Mouse (Mus musculus): ENCODE data around the gene Tmem59l. TPM values are rescaled to one million over a fixed set of nuclear protein-coding genes. Genes with fewer than 3 reads are reported as not detected.
A peak's percentile ranks its signal among the peaks of the same experiment; 100 is the strongest.

Tmem59l gene
- polyA plus RNA-seq, 1 experiment from 2014 or later: 2.8 TPM

DNA sequence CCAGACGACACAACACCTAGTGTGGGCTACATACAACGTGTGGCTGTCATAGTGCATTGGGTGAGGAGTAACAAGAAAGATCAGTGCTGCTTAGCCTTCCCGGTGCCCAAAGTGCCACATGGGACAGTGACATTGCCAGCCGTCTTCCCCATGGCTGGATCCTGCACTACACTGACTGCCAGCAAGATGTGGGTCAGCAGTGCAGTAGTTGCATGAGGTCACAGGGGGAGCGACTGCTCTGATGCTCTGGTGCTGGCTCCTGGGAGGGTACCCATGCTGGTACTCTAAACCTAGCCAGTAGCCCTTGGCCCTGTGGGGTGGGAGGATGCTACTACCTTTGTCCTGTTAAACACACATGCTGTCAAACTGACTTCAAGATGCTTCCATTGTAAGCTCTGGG lies 27.0 kb downstream of the Tmem59l start:
- Histone ChIP-seq H3K27ac (ENCODE audit: low read length) (no peak overlapping the region), H3K9me3 (replicated peaks; ENCODE audit: control insufficient read depth, low read length) (no peaks in the 10 kb centered on the region), H3K36me3 (ENCODE audit: control insufficient read depth, insufficient read depth, low read length) (no peaks in the 10 kb centered on the region), H3K27me3 (ENCODE audit: control insufficient read depth, insufficient read depth, low read length) (no peaks in the 10 kb centered on the region), H3K9ac (ENCODE audit: low read length) (no peak overlapping the region), H3K4me2 (ENCODE audit: low read depth, low read length) (no peak overlapping the region), H3K4me3 (replicated peaks; ENCODE audit: low read length) (no peak overlapping the region), H3K4me1 (ENCODE audit: control insufficient read depth, insufficient read depth, low read length) (no peaks in the 10 kb centered on the region)
- no peak for ATAC-seq (ENCODE audit: insufficient read depth, low FRiP score)
- WGBS: 91% methylated on average over 5 of the region's 5 CpGs

DNA sequence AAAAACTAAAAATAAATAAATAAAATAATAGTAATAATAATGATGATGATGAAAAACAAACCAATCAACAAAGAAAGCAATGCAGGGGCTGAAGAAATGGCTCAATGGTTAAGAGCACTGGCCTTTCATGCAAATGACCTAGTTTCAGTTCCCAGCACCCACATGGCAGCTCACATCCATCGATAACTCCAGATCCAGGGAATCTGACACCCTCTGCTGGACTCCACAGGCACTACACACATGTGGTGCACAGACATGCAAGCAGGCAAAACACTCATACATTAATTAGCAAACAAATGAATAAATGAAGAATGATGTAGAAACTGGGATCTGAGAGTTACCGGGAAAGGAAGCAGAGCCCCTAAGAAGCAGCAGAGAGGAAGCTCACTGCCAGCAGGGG lies 27.5 kb downstream of the Tmem59l start:
- Histone ChIP-seq H3K36me3 (ENCODE audit: control insufficient read depth, insufficient read depth, low read length) (no peaks in the 10 kb centered on the region), H3K9me3 (replicated peaks; ENCODE audit: control insufficient read depth, low read length) (no peaks in the 10 kb centered on the region), H3K9ac (ENCODE audit: low read length) (no peak overlapping the region), H3K4me2 (ENCODE audit: low read depth, low read length) (no peak overlapping the region), H3K4me3 (replicated peaks; ENCODE audit: low read length) (no peak overlapping the region), H3K4me1 (ENCODE audit: control insufficient read depth, insufficient read depth, low read length) (no peaks in the 10 kb centered on the region), H3K27me3 (ENCODE audit: control insufficient read depth, insufficient read depth, low read length) (no peaks in the 10 kb centered on the region), H3K27ac (ENCODE audit: low read length) (no peak overlapping the region)
- ATAC-seq (ENCODE audit: insufficient read depth, low FRiP score): no peak
- 91% methylated on average over 2 of the region's 2 CpGs for WGBS

DNA sequence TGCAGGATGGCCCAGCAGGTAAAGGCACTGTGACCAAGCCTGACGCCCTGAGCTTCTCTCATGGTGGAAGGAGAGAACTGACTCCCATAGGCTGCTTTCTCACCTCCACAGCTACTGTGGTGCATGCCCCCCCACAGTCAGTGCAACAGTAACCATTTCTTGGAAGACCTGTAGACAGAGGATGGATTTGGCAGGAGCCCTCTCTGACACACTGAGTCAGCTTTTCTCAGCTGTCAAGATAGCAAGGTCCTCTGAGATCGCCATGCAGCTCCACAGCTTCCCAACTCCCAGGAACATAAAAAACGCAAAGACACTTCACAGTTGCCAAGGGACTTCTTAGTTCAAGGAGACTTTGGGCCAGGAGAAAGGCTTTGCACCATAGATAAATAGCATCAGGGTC lies 28.7 kb downstream of the Tmem59l start:
- Histone ChIP-seq H3K27me3 (ENCODE audit: control insufficient read depth, insufficient read depth, low read length) (no peaks in the 10 kb centered on the region), H3K27ac (ENCODE audit: low read length) (no peak overlapping the region), H3K9me3 (replicated peaks; ENCODE audit: control insufficient read depth, low read length) (no peaks in the 10 kb centered on the region), H3K4me3 (replicated peaks; ENCODE audit: low read length) (no peak overlapping the region), H3K4me1 (ENCODE audit: control insufficient read depth, insufficient read depth, low read length) (peaks cover 6% of the 10 kb centered on the region; the same call in 1 of the 2 replicates), H3K36me3 (ENCODE audit: control insufficient read depth, insufficient read depth, low read length) (no peaks in the 10 kb centered on the region), H3K9ac (ENCODE audit: low read length) (no peak overlapping the region), H3K4me2 (ENCODE audit: low read depth, low read length) (no peak overlapping the region)
- ATAC-seq (ENCODE audit: insufficient read depth, low FRiP score): no peak
- WGBS: 77% methylated on average over 3 of the region's 3 CpGs

DNA sequence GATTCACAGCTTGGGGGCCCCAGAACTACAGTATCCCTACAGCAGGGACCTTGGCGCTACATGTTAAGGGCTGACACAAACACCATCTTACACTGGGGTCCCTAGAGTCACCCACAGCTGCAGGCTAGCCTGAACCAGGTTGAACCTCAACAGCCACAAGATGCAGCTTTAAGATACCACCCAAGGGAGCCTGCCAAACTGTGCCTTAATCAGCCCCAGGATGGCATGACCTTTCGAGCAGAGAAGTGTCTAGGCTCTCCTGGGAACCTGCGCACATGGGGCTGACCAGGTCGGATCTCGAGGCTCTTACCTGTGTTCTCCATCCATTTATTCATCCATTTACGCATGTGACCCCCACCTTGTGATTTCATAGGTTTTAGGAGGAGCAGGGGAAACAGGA lies 29.3 kb downstream of the Tmem59l start:
- no peaks in the 10 kb centered on the region for H3K27me3 ChIP-seq (ENCODE audit: control insufficient read depth, insufficient read depth, low read length)
- no peaks in the 10 kb centered on the region for H3K36me3 ChIP-seq (ENCODE audit: control insufficient read depth, insufficient read depth, low read length)
- ATAC-seq (ENCODE audit: insufficient read depth, low FRiP score): no peak
- H3K4me1 ChIP-seq (ENCODE audit: control insufficient read depth, insufficient read depth, low read length): peaks cover 6% of the 10 kb centered on the region; the same call in 1 of the 2 replicates
- H3K9me3 ChIP-seq (replicated peaks; ENCODE audit: control insufficient read depth, low read length): no peaks in the 10 kb centered on the region
- WGBS: 83% methylated on average over 6 of the region's 6 CpGs
- H3K4me3 ChIP-seq (replicated peaks; ENCODE audit: low read length): no peak overlapping the region
- H3K9ac ChIP-seq (ENCODE audit: low read length): no peak overlapping the region
- no peak overlapping the region for H3K4me2 ChIP-seq (ENCODE audit: low read depth, low read length)
- H3K27ac ChIP-seq (ENCODE audit: low read length): no peak overlapping the region

DNA sequence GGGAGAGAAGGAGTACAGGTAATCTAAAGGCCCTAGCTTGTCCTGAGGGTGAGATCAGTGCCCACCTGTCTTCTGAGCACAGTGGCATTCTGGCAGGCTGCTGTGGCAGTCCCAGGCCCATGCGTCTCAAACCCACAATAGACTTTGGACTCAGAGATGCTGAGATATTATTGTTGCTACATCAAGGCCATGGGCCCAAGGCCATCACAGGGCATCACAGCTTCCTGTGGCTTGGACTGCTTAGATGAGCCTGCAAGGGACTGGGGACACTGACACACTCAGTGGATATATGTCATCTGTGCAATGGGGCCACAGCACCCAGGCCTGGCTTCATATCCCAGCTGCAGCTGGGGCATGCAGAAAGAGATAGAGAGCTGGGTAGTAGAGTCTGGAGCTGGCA lies 30.2 kb downstream of the Tmem59l start:
- Histone ChIP-seq H3K27me3 (ENCODE audit: control insufficient read depth, insufficient read depth, low read length) (no peaks in the 10 kb centered on the region), H3K36me3 (ENCODE audit: control insufficient read depth, insufficient read depth, low read length) (0 out of 2 replicates have a peak, but pooled peaks cover 6% of the 10 kb centered on the region), H3K4me2 (ENCODE audit: low read depth, low read length) (no peak overlapping the region), H3K4me3 (replicated peaks; ENCODE audit: low read length) (no peak overlapping the region), H3K9me3 (replicated peaks; ENCODE audit: control insufficient read depth, low read length) (no peaks in the 10 kb centered on the region), H3K4me1 (ENCODE audit: control insufficient read depth, insufficient read depth, low read length) (peaks cover 6% of the 10 kb centered on the region; the same call in 1 of the 2 replicates), H3K27ac (ENCODE audit: low read length) (no peak overlapping the region), H3K9ac (ENCODE audit: low read length) (no peak overlapping the region)
- WGBS: 73% methylated on average over 1 of the region's 1 CpGs
- ATAC-seq (ENCODE audit: insufficient read depth, low FRiP score): no peak

DNA sequence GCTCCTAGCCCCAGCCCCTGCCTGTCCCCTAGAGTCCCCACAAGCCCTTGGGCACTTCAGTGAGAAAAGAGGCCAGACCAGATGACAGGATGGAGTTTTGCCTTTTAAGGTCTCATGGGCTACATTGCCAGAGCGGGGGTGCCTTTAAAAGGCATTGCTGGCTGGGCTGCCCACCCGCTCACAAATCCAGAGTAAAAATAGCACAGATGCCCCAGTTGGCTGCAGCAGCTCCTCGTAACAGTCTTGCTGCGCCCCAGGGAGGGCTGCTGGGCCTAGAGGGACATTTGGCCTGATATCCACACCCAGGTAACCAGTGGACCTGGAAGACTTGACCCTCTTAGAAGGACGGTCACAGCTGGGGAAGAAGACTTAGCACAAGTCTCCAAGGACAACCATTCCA lies 33.3 kb downstream of the Tmem59l start:
- H3K9ac ChIP-seq (ENCODE audit: low read length): peak overlapping the region; percentile 39; the same call in 1 of the 2 replicates
- peaks cover 6% of the 10 kb centered on the region; the same call in 1 of the 2 replicates for H3K4me1 ChIP-seq (ENCODE audit: control insufficient read depth, insufficient read depth, low read length)

DNA sequence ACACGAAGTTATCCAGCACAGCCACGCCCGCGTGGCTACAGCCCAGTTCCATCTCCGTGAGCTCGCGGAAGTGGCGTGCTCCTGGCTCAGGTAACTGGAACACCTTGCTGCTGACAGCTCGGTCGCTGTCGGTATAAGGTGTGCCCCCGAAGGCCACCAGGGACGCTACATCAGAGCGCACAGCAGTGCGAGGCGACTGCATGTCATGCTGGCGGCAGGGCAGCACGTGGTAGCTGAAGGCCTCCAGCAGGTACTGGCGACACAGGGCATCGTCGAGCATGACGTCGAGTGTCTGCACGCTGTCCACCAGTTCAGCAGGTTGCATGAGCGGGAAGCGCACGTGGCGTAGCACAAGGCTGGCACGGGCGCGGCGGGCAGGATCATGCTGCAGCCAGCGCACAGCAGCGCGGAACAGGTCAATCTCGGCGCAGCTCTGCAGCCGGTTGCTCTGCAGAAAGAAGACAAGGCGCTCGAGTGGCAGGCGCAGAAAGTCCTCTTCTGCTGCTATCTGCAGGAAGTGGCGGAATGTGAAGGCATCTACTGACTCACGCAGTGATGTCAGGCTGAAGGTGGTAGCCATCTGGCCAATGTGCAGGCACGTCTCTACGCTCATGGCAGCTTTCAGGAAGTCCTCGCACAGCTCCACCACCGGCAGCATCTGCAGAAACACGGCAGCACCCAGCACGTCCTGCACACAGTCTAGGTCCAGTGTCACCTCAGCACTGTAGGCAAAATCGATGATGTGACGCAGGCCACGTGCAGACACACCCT lies 34.8 kb downstream of the Tmem59l start:
- no peaks in the 10 kb centered on the region for H3K9me3 ChIP-seq (replicated peaks; ENCODE audit: control insufficient read depth, low read length)
- H3K4me3 ChIP-seq (replicated peaks; ENCODE audit: low read length): no peak overlapping the region
- no peak for ATAC-seq (ENCODE audit: insufficient read depth, low FRiP score)
- 66% methylated on average over 52 of the region's 52 CpGs for WGBS
- H3K27ac ChIP-seq (ENCODE audit: low read length): no peak overlapping the region
- H3K27me3 ChIP-seq (ENCODE audit: control insufficient read depth, insufficient read depth, low read length): no peaks in the 10 kb centered on the region
- H3K36me3 ChIP-seq (ENCODE audit: control insufficient read depth, insufficient read depth, low read length): 0 out of 2 replicates have a peak, but pooled peaks cover 13% of the 10 kb centered on the region
- H3K4me1 ChIP-seq (ENCODE audit: control insufficient read depth, insufficient read depth, low read length): peaks cover 15% of the 10 kb centered on the region; the same call in 1 of the 2 replicates
- H3K4me2 ChIP-seq (ENCODE audit: low read depth, low read length): no peak overlapping the region
- H3K9ac ChIP-seq (ENCODE audit: low read length): no peak overlapping the region

More for the DNA sequence above, 33.3 kb downstream of the Tmem59l start:
- WGBS: 81% methylated on average over 5 of the region's 5 CpGs
- no peak; the same call in 1 of the 2 replicates for ATAC-seq (ENCODE audit: insufficient read depth, low FRiP score)
- Histone ChIP-seq H3K9me3 (replicated peaks; ENCODE audit: control insufficient read depth, low read length) (no peaks in the 10 kb centered on the region), H3K4me3 (replicated peaks; ENCODE audit: low read length) (no peak overlapping the region), H3K27me3 (ENCODE audit: control insufficient read depth, insufficient read depth, low read length) (no peaks in the 10 kb centered on the region), H3K4me2 (ENCODE audit: low read depth, low read length) (no peak overlapping the region), H3K27ac (ENCODE audit: low read length) (peak overlapping the region; percentile 63), H3K36me3 (ENCODE audit: control insufficient read depth, insufficient read depth, low read length) (0 out of 2 replicates have a peak, but pooled peaks cover 13% of the 10 kb centered on the region)

DNA sequence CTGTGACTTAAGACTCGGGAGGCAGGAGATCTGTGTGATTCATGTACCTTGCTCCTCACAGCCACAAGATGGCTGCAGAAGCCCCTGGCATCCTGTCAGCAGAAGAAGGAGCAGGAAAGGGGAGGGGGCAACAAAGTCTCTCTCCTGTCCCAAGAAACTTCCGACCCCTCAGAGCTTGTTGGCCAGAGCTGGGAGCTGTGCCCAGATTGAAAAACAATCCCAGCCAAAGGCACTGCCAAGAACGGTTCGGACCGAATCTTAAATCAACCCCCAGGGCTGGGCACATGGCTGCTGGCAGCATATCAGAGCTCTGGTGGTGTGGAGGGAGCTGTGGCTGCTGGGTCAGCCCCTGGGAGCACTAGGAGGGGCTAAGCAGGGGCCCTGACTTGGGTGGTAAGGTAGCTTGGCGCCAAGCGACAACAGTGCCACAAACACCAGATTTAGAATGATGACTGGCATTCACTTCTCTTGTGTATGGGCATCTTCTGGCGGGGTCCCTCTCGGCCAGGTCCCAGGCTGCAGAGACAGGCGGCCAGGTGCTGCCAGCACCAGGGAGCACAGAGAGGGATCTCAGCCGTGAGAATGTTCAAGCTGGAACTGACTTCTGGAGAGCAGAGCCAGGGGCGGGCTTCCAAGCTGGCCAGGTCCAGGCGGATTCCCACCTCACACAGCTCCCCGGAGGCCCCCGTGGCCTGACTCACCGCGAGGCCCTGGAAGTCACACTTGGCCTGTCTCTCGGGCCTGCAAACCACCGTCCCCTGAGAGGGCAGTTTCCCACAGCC lies 39.3 kb downstream of the Tmem59l start:
- H3K36me3 ChIP-seq (ENCODE audit: control insufficient read depth, insufficient read depth, low read length): 0 out of 2 replicates have a peak, but pooled peaks cover 13% of the 10 kb centered on the region
- H3K4me3 ChIP-seq (replicated peaks; ENCODE audit: low read length): no peak overlapping the region
- ATAC-seq (ENCODE audit: insufficient read depth, low FRiP score): peak; percentile 52; the same call in 1 of the 2 replicates
- H3K27me3 ChIP-seq (ENCODE audit: control insufficient read depth, insufficient read depth, low read length): no peaks in the 10 kb centered on the region
- no peak overlapping the region for H3K4me2 ChIP-seq (ENCODE audit: low read depth, low read length)
- peak overlapping the region; percentile 49; the same call in 1 of the 2 replicates for H3K9ac ChIP-seq (ENCODE audit: low read length)
- no peaks in the 10 kb centered on the region for H3K9me3 ChIP-seq (replicated peaks; ENCODE audit: control insufficient read depth, low read length)
- H3K27ac ChIP-seq (ENCODE audit: low read length): peak overlapping the region; percentile 40; the same call in 1 of the 2 replicates
- 62% methylated on average over 19 of the region's 19 CpGs for WGBS
- 0 out of 2 replicates have a peak, but pooled peaks cover 9% of the 10 kb centered on the region for H3K4me1 ChIP-seq (ENCODE audit: control insufficient read depth, insufficient read depth, low read length)

DNA sequence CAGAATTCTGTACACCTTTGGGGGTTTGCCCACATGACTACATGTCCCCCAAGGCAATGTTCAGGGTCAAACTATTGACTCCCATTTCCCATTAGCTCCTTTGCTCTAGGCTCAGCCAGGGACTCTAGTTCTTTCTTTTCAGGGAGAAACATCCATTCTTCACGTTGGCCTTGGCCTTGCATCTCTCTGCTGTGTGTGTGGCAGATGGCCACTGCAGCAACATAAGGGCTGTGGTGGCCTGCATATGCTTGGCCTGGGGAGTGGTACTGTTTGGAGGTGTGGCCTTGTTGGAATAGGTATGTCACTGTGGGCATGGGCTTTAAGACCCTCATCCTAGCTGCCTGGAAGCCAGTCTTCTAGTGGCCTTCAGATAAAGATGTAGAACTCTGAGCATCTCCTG lies 41.2 kb downstream of the Tmem59l start:
- H3K9me3 ChIP-seq (replicated peaks; ENCODE audit: control insufficient read depth, low read length): no peaks in the 10 kb centered on the region
- H3K4me2 ChIP-seq (ENCODE audit: low read depth, low read length): no peak overlapping the region
- H3K9ac ChIP-seq (ENCODE audit: low read length): no peak overlapping the region
- no peaks in the 10 kb centered on the region for H3K36me3 ChIP-seq (ENCODE audit: control insufficient read depth, insufficient read depth, low read length)
- ATAC-seq (ENCODE audit: insufficient read depth, low FRiP score): no peak
- H3K27me3 ChIP-seq (ENCODE audit: control insufficient read depth, insufficient read depth, low read length): no peaks in the 10 kb centered on the region
- 0 out of 2 replicates have a peak, but pooled peaks cover 9% of the 10 kb centered on the region for H3K4me1 ChIP-seq (ENCODE audit: control insufficient read depth, insufficient read depth, low read length)
- WGBS: 61% methylated on average over 1 of the region's 1 CpGs
- H3K27ac ChIP-seq (ENCODE audit: low read length): no peak overlapping the region
- H3K4me3 ChIP-seq (replicated peaks; ENCODE audit: low read length): no peak overlapping the region
